Comparison of ENCODE assay signal across 9 mouse cellular contexts in genomic region chr9:55545556-55546175, GRCm38 (mm10). TPM values are rescaled to one million over a fixed set of nuclear protein-coding genes. Genes with fewer than 3 reads are reported as not detected.
DNase-seq lines count a peak whose midpoint lies in the region; ATAC-seq lines count a peak whose summit lies in the region.
"Had no signal": no experiment of that assay in that cellular context is flagged by ENCODE, and none has a peak within 500 bp of the region (broad histone marks: within the 10 kb centered on the region; RNA-seq: fewer than 3 reads in every experiment).

No protein-coding gene starts in this region.

- H3K4me3 ChIP-seq in kidney, embryonic 16.5 days (ENCODE audit: low read length) = peak overlapping the region; percentile 42
- H3K4me3 ChIP-seq in neural tube, embryonic 11.5 days (ENCODE audit: low read depth, low read length) = peak overlapping the region; percentile 28

- peaks cover 38% of the 10 kb centered on the region for H3K4me1 ChIP-seq in kidney, embryonic 16.5 days (ENCODE audit: insufficient read depth, low read length)
- H3K4me1 ChIP-seq in neural tube, embryonic 11.5 days (ENCODE audit: control insufficient read depth, insufficient read depth, low read length) = peaks cover 6% of the 10 kb centered on the region

- no peak for ATAC-seq in kidney, embryonic 16.5 days (ENCODE audit: low FRiP score, low TSS enrichment)
- ATAC-seq in neural tube, embryonic 11.5 days (ENCODE audit: insufficient read depth, low FRiP score, low TSS enrichment) = no peak
- ATAC-seq in megakaryocyte progenitor cell, adult 5-6 weeks (replicated peaks; ENCODE audit: poor library complexity) = no peak

- H3K4me2 ChIP-seq in kidney, embryonic 16.5 days (replicated peaks; ENCODE audit: low read depth, low read length) = peak overlapping the region; percentile 53
- H3K4me2 ChIP-seq in neural tube, embryonic 11.5 days (ENCODE audit: low read depth) = peak overlapping the region; percentile 26

- H3K9ac ChIP-seq in kidney, embryonic 16.5 days (replicated peaks; ENCODE audit: low read length) = no peak overlapping the region
- no peak overlapping the region; the same call in 1 of the 2 replicates for H3K9ac ChIP-seq in neural tube, embryonic 11.5 days (ENCODE audit: low read length)

- no peak overlapping the region for H3K27ac ChIP-seq in kidney, embryonic 16.5 days (ENCODE audit: low read length)
- H3K27ac ChIP-seq in neural tube, embryonic 11.5 days (ENCODE audit: low read depth, low read length) = no peak overlapping the region

- H3K9me3 ChIP-seq in kidney, embryonic 16.5 days (ENCODE audit: low read length) = no peaks in the 10 kb centered on the region
- no peaks in the 10 kb centered on the region for H3K9me3 ChIP-seq in neural tube, embryonic 11.5 days (ENCODE audit: control insufficient read depth, low read length)

- 5% methylated on average over 41 of the region's 41 CpGs for WGBS in kidney, embryonic 16.5 days
- WGBS in neural tube, embryonic 11.5 days = 5% methylated on average over 41 of the region's 41 CpGs

- peaks cover 91% of the 10 kb centered on the region for H3K27me3 ChIP-seq in kidney, embryonic 16.5 days (ENCODE audit: insufficient read depth, low read length)
- H3K27me3 ChIP-seq in neural tube, embryonic 11.5 days (ENCODE audit: control insufficient read depth, insufficient read depth, low read length) = peaks cover 88% of the 10 kb centered on the region

- peak; percentile 21 for DNase-seq in cerebellum, adult 8-10 months
- no peak for DNase-seq in cerebellum, postnatal 25 days
- peak; percentile 13 for DNase-seq in thymus, postnatal 4 days
- DNase-seq in thymus, postnatal 25 days = no peak
- DNase-seq in neural tube, embryonic 11.5 days (ENCODE audit: low spot score) = peak; percentile 32
- no peak for DNase-seq in gastrocnemius, adult 18-20 months (ENCODE audit: low spot score)

- no peaks in the 10 kb centered on the region for H3K36me3 ChIP-seq in kidney, embryonic 16.5 days (ENCODE audit: insufficient read depth, low read length)
- no peaks in the 10 kb centered on the region for H3K36me3 ChIP-seq in neural tube, embryonic 11.5 days (ENCODE audit: control insufficient read depth, insufficient read depth, low read length)

RNA-seq across cellular contexts. Expression of gene Isl2, which starts 7.2 kb away (rescaled TPM):
- not detected in 2 replicates for polyA plus RNA-seq in kidney, embryonic 16.5 days (2015; fragmentation: Nextera tagmentation; extraction: Ambion mirVana)
- 36.7 and 52.8 TPM in 2 replicates for polyA plus RNA-seq in neural tube, embryonic 11.5 days (2014; fragmentation: Nextera tagmentation; extraction: Ambion mirVana)
- total RNA-seq in gastrocnemius, adult 18-20 months (2021) = not detected
- not detected in 2 replicates for total RNA-seq in megakaryocyte progenitor cell, adult 5-6 weeks (2015)
- total RNA-seq in megakaryocyte progenitor cell, adult 5-6 weeks (2017) = not detected in 2 replicates
- total RNA-seq: layer of hippocampus, postnatal 14 days had no signal

RNA-seq across cellular contexts. Expression of gene Etfa, which starts 33.6 kb away (rescaled TPM):
- polyA plus RNA-seq in kidney, embryonic 16.5 days (2015; fragmentation: Nextera tagmentation; extraction: Ambion mirVana) = 226 and 242 TPM in 2 replicates
- polyA plus RNA-seq in neural tube, embryonic 11.5 days (2014; fragmentation: Nextera tagmentation; extraction: Ambion mirVana) = 122 and 138 TPM in 2 replicates
- 100 to 1,000 TPM; 260 to 304 TPM for total RNA-seq in gastrocnemius, adult 18-20 months (2021)
- total RNA-seq in megakaryocyte progenitor cell, adult 5-6 weeks (2015) = 151 and 155 TPM in 2 replicates
- 58.1 and 83.2 TPM in 2 replicates for total RNA-seq in megakaryocyte progenitor cell, adult 5-6 weeks (2017)

Comparison
In these comparisons a context has a peak if more than half of its experiments do, and no peak if none do; other contexts are left out.
1. DNase-seq: peak in cerebellum, adult 8-10 months (single experiment), thymus, postnatal 4 days (single experiment) and neural tube, embryonic 11.5 days (single experiment); none in cerebellum, postnatal 25 days (0 of 2), thymus, postnatal 25 days (single experiment) and gastrocnemius, adult 18-20 months (single experiment).